Mouse (Mus musculus) small intestine, adult 2 months (tissue): ENCODE measurements around the gene Tmem95. TPM values are rescaled to one million over a fixed set of nuclear protein-coding genes. Genes with fewer than 3 reads are reported as not detected.

ENCODE experiments used
- H3K27ac ChIP-seq: fragments of 200-500 bp; 2 replicates; pipeline ENCODE4 v1.5.1; 2012; ENCODE audit warnings: low read depth, low read length, control low read depth, inconsistent platforms; ENCODE audit not compliant: insufficient read depth
- H3K27me3 ChIP-seq: fragments of 200-500 bp; 2 replicates; pipeline ENCODE4 v1.6.1; 2012; ENCODE audit warnings: mild to moderate bottlenecking, moderate library complexity, low read length, inconsistent platforms; ENCODE audit not compliant: control insufficient read depth, insufficient read depth
- H3K36me3 ChIP-seq: fragments of 200-500 bp; 2 replicates; pipeline ENCODE4 v1.6.1; 2012; ENCODE audit warnings: mild to moderate bottlenecking, low read length, control low read depth, inconsistent platforms; ENCODE audit not compliant: control insufficient read depth, insufficient read depth
- H3K4me1 ChIP-seq: fragments of 200-500 bp; 2 replicates; pipeline ENCODE4 v1.6.1; 2012; ENCODE audit warnings: low read length, inconsistent platforms, mixed read lengths; ENCODE audit not compliant: control insufficient read depth, insufficient read depth, insufficient read length
- H3K4me3 ChIP-seq: fragments of 200-500 bp; 2 replicates; pipeline ENCODE4 v1.5.1; 2012; ENCODE audit warnings: low read depth, mild to moderate bottlenecking, control low read depth, inconsistent platforms, low read length, moderate library complexity
- CTCF ChIP-seq: fragments of 200-500 bp; IDR thresholded peaks from 2 replicates; pipeline ENCODE4 v1.5.1; 2012; ENCODE audit warnings: low read depth, mild to moderate bottlenecking, control low read depth, inconsistent platforms, low read length, moderate library complexity, mixed read lengths; ENCODE audit not compliant: insufficient replicate concordance, insufficient read length; ENCODE audit errors: extremely low read depth
- POLR2A ChIP-seq: fragments of 200-500 bp; IDR thresholded peaks from 2 replicates; pipeline ENCODE4 v1.6.1; 2012; ENCODE audit warnings: low read depth, mild to moderate bottlenecking, control low read depth, inconsistent platforms, low read length, moderate library complexity
- WGBS: fragments of 180-500 bp; shearing (Covaris S2); methylation state at CpG from one replicate; pipeline ENCODE4 v1.1.7; 2018; 5-methylcytosine and 5-hydroxymethylcytosine counted together
- polyA plus RNA-seq: library from polyadenylated mRNA; depleted of rRNA; stranded (reverse); fragments of >200 nt; gene quantifications from 2 replicates; pipeline ENCODE4 v1.2.3, GENCODE M21; 2012; rRNA removed

Tmem95 gene
- polyA plus RNA-seq, 1 experiment: not detected

DNA sequence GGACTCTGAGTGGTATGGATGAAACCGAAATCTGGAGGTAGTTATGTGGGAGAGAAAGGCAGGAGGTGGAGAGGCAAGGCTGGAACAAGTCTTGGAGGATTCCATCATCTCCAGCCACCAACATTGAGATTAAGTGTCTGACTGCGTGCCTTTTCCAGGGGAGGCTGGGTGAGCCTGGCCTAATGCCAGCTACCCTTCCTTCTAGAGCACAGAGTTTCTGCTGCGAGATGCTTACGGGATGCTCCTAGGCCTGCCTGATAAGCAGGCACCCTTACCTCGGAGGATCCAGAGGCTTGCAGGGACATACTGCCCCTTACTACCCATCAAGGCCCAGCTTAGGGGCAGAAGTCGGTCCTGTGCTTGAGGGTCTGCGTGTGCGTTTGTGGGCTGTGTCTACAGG is 44.3 kb downstream of the Tmem95 start:
- 46% methylated on average over 8 of the region's 8 CpGs for WGBS
- H3K4me1 ChIP-seq: peaks cover 4% of the 10 kb centered on the region
- no peak for TF ChIP-seq CTCF
- no peak for TF ChIP-seq POLR2A
- peaks cover 12% of the 10 kb centered on the region for H3K27me3 ChIP-seq
- no peaks in the 10 kb centered on the region for H3K36me3 ChIP-seq
- peak overlapping the region; percentile 42 for H3K4me3 ChIP-seq
- no peak overlapping the region for H3K27ac ChIP-seq

DNA sequence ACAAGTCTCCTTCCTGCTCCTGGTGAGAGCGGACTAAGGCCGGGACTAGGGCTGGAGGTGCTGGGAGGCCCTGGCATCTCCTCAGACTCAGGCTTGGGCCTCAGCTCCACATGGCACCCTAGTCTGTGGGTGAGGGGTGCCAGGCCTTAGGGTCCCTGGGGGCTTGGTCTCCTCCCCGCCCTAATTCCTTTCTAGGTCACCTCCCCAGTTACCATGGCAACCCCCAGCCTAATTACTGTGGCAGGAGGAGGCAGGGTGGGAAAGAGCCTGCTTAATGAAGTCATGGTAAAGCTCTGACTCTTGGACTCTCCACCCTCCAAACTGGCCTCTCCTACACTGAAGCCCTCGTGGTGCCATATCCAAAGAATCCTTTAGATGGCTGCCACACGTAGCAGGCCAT is 49.0 kb downstream of the Tmem95 start:
- WGBS: 72% methylated on average over 5 of the region's 5 CpGs
- Histone ChIP-seq H3K4me1 (peaks cover 2% of the 10 kb centered on the region), H3K4me3 (no peak overlapping the region), H3K27me3 (no peaks in the 10 kb centered on the region), H3K36me3 (no peaks in the 10 kb centered on the region), H3K27ac (no peak overlapping the region)
- TF ChIP-seq POLR2A (no peak), CTCF (no peak)

Other genes with a start within 250 kb of the Tmem95 start
- 13.4 and 29.2 TPM in 2 replicates for gene Fxr2, start 245.0 kb downstream of the Tmem95 start, polyA plus RNA-seq
- gene Sox15, start 222.7 kb downstream of the Tmem95 start, polyA plus RNA-seq: 0.43 TPM in 1 of 2 replicates, not detected in the other
- 79.7 and 135 TPM in 2 replicates for gene Mpdu1, start 215.4 kb downstream of the Tmem95 start, polyA plus RNA-seq
- 20.9 and 24.7 TPM in 2 replicates for gene Cd68, start 211.9 kb downstream of the Tmem95 start, polyA plus RNA-seq
- 92.1 and 134 TPM in 2 replicates for gene Eif4a1, start 205.6 kb downstream of the Tmem95 start, polyA plus RNA-seq
- 15.4 and 24.6 TPM in 2 replicates for gene Senp3, start 195.9 kb downstream of the Tmem95 start, polyA plus RNA-seq
- gene Tnfsf13, start 192.2 kb downstream of the Tmem95 start, polyA plus RNA-seq: 6.9 and 11.6 TPM in 2 replicates
- 11.9 and 13.7 TPM in 2 replicates for gene Tnfsf12, start 182.2 kb downstream of the Tmem95 start, polyA plus RNA-seq
- gene Tnfsfm13, start 181.9 kb downstream of the Tmem95 start, polyA plus RNA-seq: 1.8 and 2.3 TPM in 2 replicates
- gene Polr2a, start 119.4 kb downstream of the Tmem95 start, polyA plus RNA-seq: 22.5 and 62.3 TPM in 2 replicates
- gene Slc35g3, start 116.0 kb downstream of the Tmem95 start, polyA plus RNA-seq: 0.08 and 0.16 TPM in 2 replicates
- 12.1 and 16.5 TPM in 2 replicates for gene Zbtb4, start 112.1 kb downstream of the Tmem95 start, polyA plus RNA-seq
- 5.5 and 8.7 TPM in 2 replicates for gene Chrnb1, start 82.1 kb downstream of the Tmem95 start, polyA plus RNA-seq
- 3.6 and 4.8 TPM in 2 replicates for gene Fgf11, start 76.2 kb downstream of the Tmem95 start, polyA plus RNA-seq
- 30.5 and 63.0 TPM in 2 replicates for gene Tmem102, start 72.4 kb downstream of the Tmem95 start, polyA plus RNA-seq
- gene Gm39566, start 62.7 kb downstream of the Tmem95 start, polyA plus RNA-seq: not detected in 2 replicates
- not detected in 2 replicates for gene Spem2, start 59.6 kb downstream of the Tmem95 start, polyA plus RNA-seq
- gene Spem1, start 55.8 kb downstream of the Tmem95 start, polyA plus RNA-seq: not detected in 2 replicates
- gene Nlgn2, start 40.2 kb downstream of the Tmem95 start, polyA plus RNA-seq: 11.1 and 12.0 TPM in 2 replicates
- gene Tmem256, start 39.5 kb downstream of the Tmem95 start, polyA plus RNA-seq: 98.8 and 99.3 TPM in 2 replicates
- 14.6 and 29.3 TPM in 2 replicates for gene Plscr3, start 31.6 kb downstream of the Tmem95 start, polyA plus RNA-seq
- 21.1 and 46.3 TPM in 2 replicates for gene Tnk1, start 19.3 kb downstream of the Tmem95 start, polyA plus RNA-seq
- 1.6 and 2.8 TPM in 2 replicates for gene Kctd11, start 3.4 kb upstream of the Tmem95 start, polyA plus RNA-seq
- 7.3 and 11.6 TPM in 2 replicates for gene Acap1, start 17.5 kb upstream of the Tmem95 start, polyA plus RNA-seq
- gene 2810408A11Rik, start 23.0 kb upstream of the Tmem95 start, polyA plus RNA-seq: 1.8 and 2.6 TPM in 2 replicates
- gene Neurl4, start 23.1 kb upstream of the Tmem95 start, polyA plus RNA-seq: 17.3 and 23.9 TPM in 2 replicates
- 57.4 and 104 TPM in 2 replicates for gene Gps2, start 35.9 kb upstream of the Tmem95 start, polyA plus RNA-seq
- 136 and 230 TPM in 2 replicates for gene Eif5a, start 43.9 kb upstream of the Tmem95 start, polyA plus RNA-seq
- gene Ybx2, start 57.8 kb upstream of the Tmem95 start, polyA plus RNA-seq: 10.6 and 11.4 TPM in 2 replicates
- gene Slc2a4, start 70.2 kb upstream of the Tmem95 start, polyA plus RNA-seq: 11.2 and 12.9 TPM in 2 replicates
- gene Cldn7, start 86.8 kb upstream of the Tmem95 start, polyA plus RNA-seq: 521 and 1,844 TPM in 2 replicates
- 59.7 and 116 TPM in 2 replicates for gene Ctdnep1, start 103.1 kb upstream of the Tmem95 start, polyA plus RNA-seq
- gene Elp5, start 104.5 kb upstream of the Tmem95 start, polyA plus RNA-seq: 24.4 and 37.8 TPM in 2 replicates
- gene Gabarap, start 113.1 kb upstream of the Tmem95 start, polyA plus RNA-seq: 211 and 564 TPM in 2 replicates
- gene Phf23, start 117.8 kb upstream of the Tmem95 start, polyA plus RNA-seq: 5.7 and 12.4 TPM in 2 replicates
- 5.2 and 7.4 TPM in 2 replicates for gene Dvl2, start 122.6 kb upstream of the Tmem95 start, polyA plus RNA-seq
- gene Acadvl, start 137.4 kb upstream of the Tmem95 start, polyA plus RNA-seq: 65.6 and 109 TPM in 2 replicates
- gene Dlg4, start 138.9 kb upstream of the Tmem95 start, polyA plus RNA-seq: 5.3 and 5.5 TPM in 2 replicates
- gene Asgr1, start 176.1 kb upstream of the Tmem95 start, polyA plus RNA-seq: not detected in 2 replicates
- 0.16 and 0.30 TPM in 2 replicates for gene Asgr2, start 214.6 kb upstream of the Tmem95 start, polyA plus RNA-seq